Mouse (Mus musculus): ENCODE results near the gene Dpp10.

DNA sequence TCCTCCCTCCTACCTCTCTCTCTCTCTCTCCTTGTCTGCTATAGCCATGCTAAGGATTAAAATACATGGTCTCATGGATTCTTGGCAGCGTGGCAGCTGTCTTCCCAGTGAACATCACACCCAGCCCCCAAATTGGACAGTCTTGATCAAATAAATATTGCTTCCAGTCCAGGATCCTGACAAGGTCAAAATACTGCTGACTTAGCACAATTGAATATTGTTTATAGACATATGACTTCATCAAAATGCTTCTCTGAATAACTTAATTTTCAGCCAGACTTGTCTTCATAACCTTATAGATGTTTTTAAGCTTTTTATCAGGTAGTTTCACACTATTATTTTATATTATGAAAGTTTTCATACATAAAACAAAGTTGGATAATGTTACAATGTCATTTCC, 120.5 kb downstream of the Dpp10 start:
- TF ChIP-seq CTCF (IDR thresholded peaks at IDR 0.05; ENCODE audit: low read depth, low read length): no peak
- no peak for TF ChIP-seq POLR2A (IDR thresholded peaks at IDR 0.05; ENCODE audit: borderline replicate concordance, low read depth, low read length)

All from bone marrow macrophage, adult 2 months (primary cell).